In genomic region chr19:10835671-10836070, GRCm38 (mm10) we compare ENCODE assay signal across 28 mouse cellular contexts. TPM values are rescaled to one million over a fixed set of nuclear protein-coding genes. Genes with fewer than 3 reads are reported as not detected.
DNase-seq lines count a peak whose midpoint lies in the region; ATAC-seq and TF ChIP-seq lines count a peak whose summit lies in the region.
"Had no signal": no experiment of that assay in that cellular context is flagged by ENCODE, and none has a peak within 500 bp of the region (broad histone marks: within the 10 kb centered on the region; RNA-seq: fewer than 3 reads in every experiment).

No protein-coding gene starts in this region.

- peak; percentile 76 for DNase-seq in 3T3-L1 (ENCODE audit: low read depth, low spot score)
- peak; percentile 84 for DNase-seq in ES-CJ7 (ENCODE audit: low read depth, low spot score)
- peak; percentile 39 for DNase-seq in Patski (ENCODE audit: low read depth, low spot score)
- peak; percentile 88 for DNase-seq in ZHBTc4 (ENCODE audit: low read depth, low spot score)
- no peak for DNase-seq in left cerebral cortex, postnatal 14 days (ENCODE audit: low spot score in 2 of 2)
- DNase-seq in embryonic facial prominence, embryonic 10.5 days (ENCODE audit: low spot score): no peak
- no peak for DNase-seq in thymus, postnatal 0 days (ENCODE audit: low spot score)
- DNase-seq: adrenal gland, adult 8-10 months; adrenal gland, postnatal 14 days; adrenal gland, postnatal 36 days; cerebellum, adult 11-12 months; cerebellum, adult 2 months; cerebellum, adult 9-10 months; cerebellum, postnatal 10 days; cerebellum, postnatal 25 days; embryo, embryonic 11 days; forebrain, postnatal 0 days had no signal

- intact Hi-C loops in left cerebral cortex, postnatal 14 days (cut with DNase I): no loop called here

- H3K36me3 ChIP-seq in embryonic facial prominence, embryonic 10.5 days (replicated peaks): no peaks in the 10 kb centered on the region
- H3K36me3 ChIP-seq: embryonic facial prominence, embryonic 12.5 days; forebrain, embryonic 15.5 days had no signal

- no peaks in the 10 kb centered on the region for H3K9me3 ChIP-seq in embryonic facial prominence, embryonic 10.5 days
- H3K9me3 ChIP-seq: embryonic facial prominence, embryonic 12.5 days; forebrain, embryonic 13.5 days; forebrain, embryonic 15.5 days had no signal

- CTCF ChIA-PET in Patski (lab: Charles Lee): interaction anchor here (1.0 kb wide), 1 partner anchor 25 kb away, joined by 3 read pairs; no protein-coding TSS in a partner anchor

- no peak overlapping the region for H3K4me3 ChIP-seq in embryonic facial prominence, embryonic 10.5 days
- H3K4me3 ChIP-seq: embryonic facial prominence, embryonic 12.5 days; forebrain, embryonic 13.5 days; forebrain, embryonic 15.5 days had no signal

- no peaks in the 10 kb centered on the region for H3K27me3 ChIP-seq in Patski
- H3K27me3 ChIP-seq in embryonic facial prominence, embryonic 10.5 days (replicated peaks; ENCODE audit: low read depth, poor library complexity, severe bottlenecking): peaks cover 9% of the 10 kb centered on the region; the same call in 1 of the 2 replicates
- H3K27me3 ChIP-seq: CH12.LX; embryonic facial prominence, embryonic 12.5 days; forebrain, embryonic 13.5 days; forebrain, embryonic 15.5 days had no signal

- no peak for TF ChIP-seq CTCF in Patski (IDR thresholded peaks at IDR 0.05)

- WGBS in embryonic facial prominence, embryonic 10.5 days: 53% methylated on average over 3 of the region's 3 CpGs

- POLR2A ChIA-PET in Patski (lab: Charles Lee): no interaction called here

- in situ Hi-C loops in Patski (cut with MboI; ENCODE audit: low pct_unique_long_range_greater_than_20kb): no loop called here

- no peaks in the 10 kb centered on the region for H3K4me1 ChIP-seq in embryonic facial prominence, embryonic 10.5 days
- H3K4me1 ChIP-seq: embryonic facial prominence, embryonic 12.5 days; forebrain, embryonic 13.5 days; forebrain, embryonic 15.5 days had no signal

- no peak overlapping the region for H3K27ac ChIP-seq in embryonic facial prominence, embryonic 10.5 days (replicated peaks)
- H3K27ac ChIP-seq: embryonic facial prominence, embryonic 12.5 days; forebrain, embryonic 13.5 days; forebrain, embryonic 15.5 days had no signal

- ATAC-seq in Patski: peak; percentile 70
- ATAC-seq in inflammation-experienced regulatory T-cells, adult 6 months: no peak
- ATAC-seq: activated CD4-positive, CD25-positive, alpha-beta regulatory T cell, adult 4 months; CD4-positive, CD25-positive, alpha-beta regulatory T cell, adult 4 months; forebrain, embryonic 13.5 days; forebrain, embryonic 15.5 days; forebrain, postnatal 0 days had no signal

RNA-seq across cellular contexts. Expression of gene Slc15a3, which starts 3.9 kb away (rescaled TPM):
- polyA plus RNA-seq in Patski (2021): 0.26 TPM
- total RNA-seq in left cerebral cortex, postnatal 14 days (2021): 1 to 10 TPM; 1.4 to 1.5 TPM
- 0.43 and 0.77 TPM in 2 replicates for polyA plus RNA-seq in embryonic facial prominence, embryonic 10.5 days (2016; fragmentation: Nextera tagmentation; extraction: Ambion mirVana)
- 2.4 and 3.3 TPM in 2 replicates for polyA plus RNA-seq in thymus, postnatal 0 days (2015; fragmentation: Nextera tagmentation; extraction: Ambion mirVana)
- 10 to 100 TPM in 1 of 3 experiments, 1 to 10 TPM in 2; 3.2 to 16.7 (median 3.3) TPM for polyA plus RNA-seq in inflammation-experienced regulatory T-cells, adult 6 months (2017; shearing (Covaris generic))
- total RNA-seq: MEL had no signal

RNA-seq across cellular contexts. Expression of gene Cd6, which starts 5.8 kb away (rescaled TPM):
- polyA plus RNA-seq in Patski (2021): 0.08 TPM
- 1 to 10 TPM; 1.3 to 1.5 TPM for total RNA-seq in left cerebral cortex, postnatal 14 days (2021)
- 0.09 and 0.15 TPM in 2 replicates for polyA plus RNA-seq in embryonic facial prominence, embryonic 10.5 days (2016; fragmentation: Nextera tagmentation; extraction: Ambion mirVana)
- 141 and 145 TPM in 2 replicates for polyA plus RNA-seq in thymus, postnatal 0 days (2015; fragmentation: Nextera tagmentation; extraction: Ambion mirVana)
- 100 to 1,000 TPM; 356 to 569 (median 520) TPM for polyA plus RNA-seq in inflammation-experienced regulatory T-cells, adult 6 months (2017; shearing (Covaris generic))
- total RNA-seq: forebrain, postnatal 0 days; gastrocnemius, adult 18-20 months; MEL had no signal
- polyA plus RNA-seq: embryonic facial prominence, embryonic 12.5 days; embryonic facial prominence, embryonic 14.5 days; forebrain, embryonic 11.5 days; forebrain, embryonic 13.5 days; forebrain, embryonic 15.5 days had no signal

RNA-seq across cellular contexts. Expression of gene Tmem132a, which starts 34.1 kb away (rescaled TPM):
- polyA plus RNA-seq in Patski (2021): 114 TPM
- 100 to 1,000 TPM; 344 to 360 TPM for total RNA-seq in left cerebral cortex, postnatal 14 days (2021)
- polyA plus RNA-seq in embryonic facial prominence, embryonic 10.5 days (2016; fragmentation: Nextera tagmentation; extraction: Ambion mirVana): 139 and 142 TPM in 2 replicates
- polyA plus RNA-seq in thymus, postnatal 0 days (2015; fragmentation: Nextera tagmentation; extraction: Ambion mirVana): 3.6 and 4.2 TPM in 2 replicates
- 1 to 10 TPM in 1 of 3 experiments, under 1 TPM in 1, not detected in 1; 0.86 to 1.0 TPM for polyA plus RNA-seq in inflammation-experienced regulatory T-cells, adult 6 months (2017; shearing (Covaris generic))
- total RNA-seq: MEL had no signal

RNA-seq across cellular contexts. Expression of gene Tmem109, which starts 46.1 kb away (rescaled TPM):
- 81.0 TPM for polyA plus RNA-seq in Patski (2021)
- total RNA-seq in left cerebral cortex, postnatal 14 days (2021): 10 to 100 TPM; 41.0 to 48.8 TPM
- 60.8 and 63.7 TPM in 2 replicates for polyA plus RNA-seq in embryonic facial prominence, embryonic 10.5 days (2016; fragmentation: Nextera tagmentation; extraction: Ambion mirVana)
- polyA plus RNA-seq in thymus, postnatal 0 days (2015; fragmentation: Nextera tagmentation; extraction: Ambion mirVana): 35.2 and 41.6 TPM in 2 replicates
- 10 to 100 TPM; 55.3 to 75.6 (median 64.7) TPM for polyA plus RNA-seq in inflammation-experienced regulatory T-cells, adult 6 months (2017; shearing (Covaris generic))

RNA-seq across cellular contexts. Expression of gene Prpf19, which starts 59.4 kb away (rescaled TPM):
- polyA plus RNA-seq in Patski (2021): 251 TPM
- total RNA-seq in left cerebral cortex, postnatal 14 days (2021): 100 to 1,000 TPM; 185 to 190 TPM
- polyA plus RNA-seq in embryonic facial prominence, embryonic 10.5 days (2016; fragmentation: Nextera tagmentation; extraction: Ambion mirVana): 38.9 and 42.0 TPM in 2 replicates
- polyA plus RNA-seq in thymus, postnatal 0 days (2015; fragmentation: Nextera tagmentation; extraction: Ambion mirVana): 31.6 and 34.9 TPM in 2 replicates
- 10 to 100 TPM in 2 of 3 experiments, 1 to 10 TPM in 1; 6.2 to 26.0 (median 20.2) TPM for polyA plus RNA-seq in inflammation-experienced regulatory T-cells, adult 6 months (2017; shearing (Covaris generic))

Comparison
In these comparisons a context has a peak if more than half of its experiments do, and no peak if none do; other contexts are left out.
1. DNase-seq: peak in 3T3-L1 (single experiment), ES-CJ7 (single experiment), Patski (single experiment) and ZHBTc4 (single experiment); none in left cerebral cortex, postnatal 14 days (0 of 2), embryonic facial prominence, embryonic 10.5 days (single experiment) and thymus, postnatal 0 days (single experiment).
2. RNA of gene Cd6, which starts 5.8 kb away (polyA plus RNA-seq): 356 to 569 TPM in inflammation-experienced regulatory T-cells, adult 6 months and 141 to 145 TPM in thymus, postnatal 0 days; 0.09 to 0.15 TPM in embryonic facial prominence, embryonic 10.5 days and 0.08 TPM in Patski (single experiment); every median in the first group is over 100 times any median in the second.
3. RNA of gene Tmem132a, which starts 34.1 kb away (polyA plus RNA-seq): 139 to 142 TPM in embryonic facial prominence, embryonic 10.5 days and 114 TPM in Patski (single experiment); 3.6 to 4.2 TPM in thymus, postnatal 0 days and 0.86 to 1.0 TPM in inflammation-experienced regulatory T-cells, adult 6 months; every median in the first group is over 10 times any median in the second.